ENCODE assay signal across 32 mouse cellular contexts in the genomic region with DNA sequence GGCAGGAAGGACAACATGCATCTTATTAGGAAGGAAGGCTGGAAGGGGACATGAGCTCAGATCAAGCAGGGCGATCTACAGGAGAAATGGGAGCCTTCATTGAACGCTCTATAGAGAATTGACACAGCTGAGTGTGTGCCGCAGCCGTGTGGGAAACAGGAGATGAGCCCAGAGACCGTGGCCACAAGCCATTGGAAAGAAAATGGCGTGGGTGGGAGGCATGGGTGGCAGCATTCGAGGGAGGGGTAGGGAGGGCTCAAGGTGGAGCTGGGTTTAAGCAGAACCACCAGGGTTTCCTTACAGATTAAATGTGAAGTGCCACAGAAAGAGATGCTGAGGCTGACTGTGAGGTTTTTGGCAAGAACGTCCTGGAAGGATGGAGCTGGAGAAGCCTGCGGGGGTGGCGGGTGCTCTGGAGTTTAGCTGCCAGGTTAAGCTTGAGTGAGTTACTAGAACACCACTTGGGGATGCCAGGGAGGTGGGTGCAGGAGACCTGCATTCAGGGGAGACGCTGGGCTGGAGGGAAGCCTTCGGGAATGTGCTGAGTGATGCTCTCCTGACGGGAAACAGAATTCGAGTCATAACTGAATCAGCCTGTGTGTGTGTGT. TPM values are rescaled to one million over a fixed set of nuclear protein-coding genes. Genes with fewer than 3 reads are reported as not detected.
A peak's percentile ranks its signal among the peaks of the same experiment; 100 is the strongest.
DNase-seq lines count a peak whose midpoint lies in the region; ATAC-seq and TF ChIP-seq lines count a peak whose summit lies in the region.
"Had no signal": no experiment of that assay in that cellular context is flagged by ENCODE, and none has a peak within 500 bp of the region (broad histone marks: within the 10 kb centered on the region; RNA-seq: fewer than 3 reads in every experiment).

No protein-coding gene starts in this region.

- H3K27ac ChIP-seq in hindbrain, embryonic 10.5 days: 0 out of 2 replicates have a peak overlapping the region, but pooled peaks have one; percentile 1
- H3K27ac ChIP-seq in hindbrain, postnatal 0 days: no peak overlapping the region
- peak overlapping the region; percentile 69 for H3K27ac ChIP-seq in left cerebral cortex, adult 2 months
- no peak overlapping the region for H3K27ac ChIP-seq in kidney, adult 2 months (ENCODE audit: insufficient read depth, low read depth, low read length)
- H3K27ac ChIP-seq: embryonic facial prominence, embryonic 10.5 days; heart, embryonic 13.5 days; hindbrain, embryonic 12.5 days; limb, embryonic 10.5 days; liver, embryonic 15.5 days; lung, embryonic 15.5 days; neural tube, embryonic 13.5 days had no signal

- no peaks in the 10 kb centered on the region for H3K36me3 ChIP-seq in hindbrain, embryonic 10.5 days
- H3K36me3 ChIP-seq in hindbrain, postnatal 0 days (ENCODE audit: insufficient read depth, low read length): no peaks in the 10 kb centered on the region
- no peaks in the 10 kb centered on the region for H3K36me3 ChIP-seq in kidney, adult 2 months (ENCODE audit: control insufficient read depth, insufficient read depth, low read length)
- H3K36me3 ChIP-seq: embryonic facial prominence, embryonic 10.5 days; heart, embryonic 13.5 days; hindbrain, embryonic 12.5 days; limb, embryonic 10.5 days; liver, embryonic 15.5 days; lung, embryonic 15.5 days; neural tube, embryonic 13.5 days had no signal

- H3K27me3 ChIP-seq in hindbrain, embryonic 10.5 days (ENCODE audit: insufficient read depth, poor library complexity, severe bottlenecking): no peaks in the 10 kb centered on the region
- no peaks in the 10 kb centered on the region for H3K27me3 ChIP-seq in hindbrain, postnatal 0 days (ENCODE audit: insufficient read depth, low read length)
- no peaks in the 10 kb centered on the region for H3K27me3 ChIP-seq in kidney, adult 2 months (replicated peaks; ENCODE audit: control insufficient read depth, insufficient read depth, low read length)
- H3K27me3 ChIP-seq: liver, embryonic 15.5 days; lung, embryonic 15.5 days; neural tube, embryonic 13.5 days had no signal

- no peaks in the 10 kb centered on the region for H3K9me3 ChIP-seq in hindbrain, embryonic 10.5 days
- no peaks in the 10 kb centered on the region for H3K9me3 ChIP-seq in hindbrain, postnatal 0 days (ENCODE audit: low read length)
- H3K9me3 ChIP-seq: embryonic facial prominence, embryonic 10.5 days; heart, embryonic 13.5 days; hindbrain, embryonic 12.5 days; limb, embryonic 10.5 days; liver, embryonic 15.5 days; lung, embryonic 15.5 days; neural tube, embryonic 13.5 days had no signal

- DNase-seq in cerebellum, adult 9-11 months: peak; percentile 78
- DNase-seq in hindbrain, embryonic 10.5 days (ENCODE audit: low spot score): no peak
- DNase-seq in hindbrain, postnatal 0 days (ENCODE audit: low spot score): no peak
- peak; percentile 70 for DNase-seq in right cerebral cortex, adult 18-20 months
- DNase-seq in right cerebral cortex, postnatal 25 days: no peak
- DNase-seq in left cerebral cortex, adult 2 months (ENCODE audit: extremely low spot score in 1 of 2, low spot score in 2 of 2): peak in 1 of 2 experiments; percentile 48
- no peak for DNase-seq in kidney, adult 2 months
- DNase-seq: adrenal gland, adult 8-10 months; forebrain, postnatal 0 days; gastrocnemius, postnatal 14 days; heart, adult 18-20 months; heart, postnatal 14 days; kidney, adult 11 months; liver; lung, postnatal 4 days; spleen, adult 18-20 months had no signal

- no peak overlapping the region for H3K9ac ChIP-seq in hindbrain, postnatal 0 days (replicated peaks; ENCODE audit: low read length)
- H3K9ac ChIP-seq: forebrain, postnatal 0 days; heart, embryonic 13.5 days; hindbrain, embryonic 12.5 days; liver, embryonic 15.5 days; lung, embryonic 15.5 days had no signal

- no peak for TF ChIP-seq CTCF in hindbrain, postnatal 0 days (IDR thresholded peaks at IDR 0.05; ENCODE audit: low read depth)
- TF ChIP-seq CTCF in left cerebral cortex, adult 2 months (IDR thresholded peaks at IDR 0.05): no peak
- no peak for TF ChIP-seq CTCF in kidney, adult 2 months (conservative IDR thresholded peaks at IDR 0.05; ENCODE audit: insufficient read depth, insufficient read length, low read depth, low read length)

- intact Hi-C loops in left cerebral cortex, adult 2 months (cut with DNase I): no loop called here

- H3K4me3 ChIP-seq in hindbrain, embryonic 10.5 days: no peak overlapping the region
- H3K4me3 ChIP-seq in hindbrain, postnatal 0 days (ENCODE audit: low read length): no peak overlapping the region
- H3K4me3 ChIP-seq in left cerebral cortex, adult 2 months: 0 out of 2 replicates have a peak overlapping the region, but pooled peaks have one; percentile 9
- no peak overlapping the region for H3K4me3 ChIP-seq in kidney, adult 2 months (ENCODE audit: insufficient read depth, low read depth, low read length)
- H3K4me3 ChIP-seq: embryonic facial prominence, embryonic 10.5 days; heart, embryonic 13.5 days; hindbrain, embryonic 12.5 days; limb, embryonic 10.5 days; liver, embryonic 15.5 days; lung, embryonic 15.5 days; myocyte; neural tube, embryonic 13.5 days had no signal

- H3K4me2 ChIP-seq in hindbrain, postnatal 0 days (ENCODE audit: low read depth, low read length): no peak overlapping the region
- H3K4me2 ChIP-seq: heart, embryonic 13.5 days; hindbrain, embryonic 12.5 days; liver, embryonic 15.5 days; lung, embryonic 15.5 days; neural tube, embryonic 13.5 days had no signal

- WGBS in hindbrain, embryonic 10.5 days: 79% methylated on average over 14 of the region's 14 CpGs
- 49% methylated on average over 14 of the region's 14 CpGs for WGBS in hindbrain, postnatal 0 days
- 46% methylated on average over 14 of the region's 14 CpGs for WGBS in kidney, adult 2 months

- no peak for TF ChIP-seq POLR2A in kidney, adult 2 months (IDR thresholded peaks at IDR 0.05; ENCODE audit: low read depth, low read length)

- peaks cover 44% of the 10 kb centered on the region for H3K4me1 ChIP-seq in hindbrain, embryonic 10.5 days (replicated peaks)
- H3K4me1 ChIP-seq in hindbrain, postnatal 0 days (ENCODE audit: insufficient read depth, low read length): 0 out of 2 replicates have a peak, but pooled peaks cover 8% of the 10 kb centered on the region
- H3K4me1 ChIP-seq in kidney, adult 2 months (ENCODE audit: control insufficient read depth, insufficient read depth, low read length): no peaks in the 10 kb centered on the region
- H3K4me1 ChIP-seq: embryonic facial prominence, embryonic 10.5 days; heart, embryonic 13.5 days; limb, embryonic 10.5 days; liver, embryonic 15.5 days; lung, embryonic 15.5 days had no signal

- no peak for ATAC-seq in cerebellum, adult (ENCODE audit: insufficient number of reproducible peaks, low FRiP score, low TSS enrichment)
- no peak for ATAC-seq in hindbrain, postnatal 0 days
- ATAC-seq: activated CD4-positive, CD25-positive, alpha-beta regulatory T cell, adult 4 months; forebrain, postnatal 0 days; midbrain, embryonic 16.5 days had no signal

RNA-seq across cellular contexts. Expression of gene Kcnc1, which starts 19.6 kb away (rescaled TPM):
- polyA plus RNA-seq in hindbrain, embryonic 10.5 days (2016; fragmentation: Nextera tagmentation; extraction: Ambion mirVana): 0.83 and 2.3 TPM in 2 replicates
- total RNA-seq in hindbrain, postnatal 0 days (2014; rRNA removed): 43.7 and 45.6 TPM in 2 replicates
- polyA plus RNA-seq in hindbrain, postnatal 0 days (2015; fragmentation: Nextera tagmentation; extraction: Ambion mirVana): 25.0 and 25.6 TPM in 2 replicates
- 100 to 1,000 TPM; 140 to 149 TPM for total RNA-seq in left cerebral cortex, adult 2 months (2021)
- 0.05 and 0.23 TPM in 2 replicates for polyA plus RNA-seq in kidney, adult 2 months (2012; rRNA removed)
- polyA plus RNA-seq: activated CD4-positive, CD25-positive, alpha-beta regulatory T cell, adult 4 months; kidney, embryonic 16.5 days; liver, embryonic 15.5 days had no signal

RNA-seq across cellular contexts. Expression of gene Myod1, which starts 39.6 kb away (rescaled TPM):
- polyA plus RNA-seq in hindbrain, embryonic 10.5 days (2016; fragmentation: Nextera tagmentation; extraction: Ambion mirVana): 0.18 and 0.25 TPM in 2 replicates
- 0.32 and 0.99 TPM in 2 replicates for total RNA-seq in hindbrain, postnatal 0 days (2014; rRNA removed)
- 0.20 and 0.37 TPM in 2 replicates for polyA plus RNA-seq in hindbrain, postnatal 0 days (2015; fragmentation: Nextera tagmentation; extraction: Ambion mirVana)
- under 1 TPM in 1 of 2 experiments, not detected in 1; 0.30 TPM for total RNA-seq in left cerebral cortex, adult 2 months (2021)
- 0.20 TPM in 1 of 2 replicates, not detected in the other for polyA plus RNA-seq in kidney, adult 2 months (2012; rRNA removed)
- total RNA-seq: adrenal gland, adult 8-10 months; ES-E14; forebrain, postnatal 0 days; heart, adult 18-20 months; heart, postnatal 14 days; layer of hippocampus, postnatal 36 days; megakaryocyte-erythroid progenitor cell, adult 5-6 weeks had no signal
- polyA plus RNA-seq: activated CD4-positive, CD25-positive, alpha-beta regulatory T cell, adult 4 months; forebrain, postnatal 0 days; large intestine, adult 2 months had no signal

Comparison
In these comparisons a context has a peak if more than half of its experiments do, and no peak if none do; other contexts are left out.
1. DNase-seq: peak in cerebellum, adult 9-11 months (single experiment) and right cerebral cortex, adult 18-20 months (single experiment); none in hindbrain, embryonic 10.5 days (single experiment), hindbrain, postnatal 0 days (single experiment), right cerebral cortex, postnatal 25 days (single experiment) and kidney, adult 2 months (single experiment).
2. H3K27ac ChIP-seq: peak in hindbrain, embryonic 10.5 days (single experiment) and left cerebral cortex, adult 2 months (single experiment); none in hindbrain, postnatal 0 days (single experiment) and kidney, adult 2 months (single experiment).